Mouse (Mus musculus): ENCODE measurements around the gene Zmym6.

DNA sequence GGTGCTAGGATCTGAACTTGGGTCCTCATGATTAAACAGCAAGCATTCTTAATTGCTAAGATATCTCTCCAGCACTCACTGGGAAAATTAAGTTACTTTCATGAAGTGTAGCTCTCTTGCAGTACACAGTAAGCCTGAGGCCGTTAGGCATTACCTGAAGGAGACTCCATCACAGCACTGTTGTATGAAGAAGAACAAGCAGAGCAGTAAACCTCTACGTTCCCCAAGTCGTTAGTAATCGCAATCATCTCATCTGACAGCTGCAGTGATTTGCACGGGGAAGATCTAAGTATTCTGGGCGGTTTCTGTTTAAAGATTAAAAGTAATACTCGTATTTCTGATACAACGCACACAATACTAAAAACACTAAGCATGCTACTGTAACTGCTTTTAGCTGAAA is 26.1 kb upstream of the Zmym6 start:
- TF ChIP-seq POLR2A (IDR thresholded peaks at IDR 0.05; ENCODE audit: borderline replicate concordance, extremely low read depth, low read depth, low read length) (no peak), CTCF (IDR thresholded peaks at IDR 0.05; ENCODE audit: insufficient read depth, low read length) (no peak)

Measured in lung, adult 2 months (tissue).